Mouse (Mus musculus) neural tube, embryonic 12.5 days (tissue): ENCODE measurements around the gene Patz1. TPM values are rescaled to one million over a fixed set of nuclear protein-coding genes. Genes with fewer than 3 reads are reported as not detected.

Source experiments
- ATAC-seq: fragments of 200-750 bp; cut with Nextera tagmentation; 2 replicates; pipeline ENCODE4 v1.8.0; 2017; ENCODE audit warnings: low read depth, mild to moderate bottlenecking, moderate TSS enrichment, moderate library complexity; ENCODE audit not compliant: low FRiP score
- H3K27ac ChIP-seq: fragments of 300-500 bp; sonication (generic); 2 replicates; pipeline ENCODE4 v1.5.1; 2016
- H3K27me3 ChIP-seq: fragments of 300-500 bp; sonication (generic); replicated peaks from 2 replicates; pipeline ENCODE4 v1.6.1; 2016; ENCODE audit warnings: mild to moderate bottlenecking
- H3K36me3 ChIP-seq: fragments of 300-500 bp; sonication (generic); 2 replicates; pipeline ENCODE4 v1.6.1; 2016; ENCODE audit warnings: mild to moderate bottlenecking
- H3K4me1 ChIP-seq: fragments of 300-500 bp; sonication (generic); 2 replicates; pipeline ENCODE4 v1.6.1; 2016
- H3K4me2 ChIP-seq: fragments of 300-500 bp; sonication (generic); replicated peaks from 2 replicates; pipeline ENCODE4 v1.6.1; 2016; ENCODE audit warnings: mild to moderate bottlenecking
- H3K4me3 ChIP-seq: fragments of 300-500 bp; sonication (generic); 2 replicates; pipeline ENCODE4 v1.5.1; 2016
- H3K9ac ChIP-seq: fragments of 300-500 bp; sonication (generic); 2 replicates; pipeline ENCODE4 v1.6.1; 2016; ENCODE audit warnings: mild to moderate bottlenecking
- H3K9me3 ChIP-seq: fragments of 300-500 bp; sonication (generic); 2 replicates; pipeline ENCODE4 v1.6.1; 2016; ENCODE audit warnings: mild to moderate bottlenecking
- WGBS: fragments of 180-500 bp; shearing (Covaris S2); methylation state at CpG from one replicate; pipeline ENCODE4 v1.1.7; 2016; 5-methylcytosine and 5-hydroxymethylcytosine counted together
- polyA plus RNA-seq: library from polyadenylated mRNA; unstranded; fragments of >200 nt; fragmentation: Nextera tagmentation; extraction: Ambion mirVana; gene quantifications from 2 replicates; pipeline ENCODE4 v1.2.1, GENCODE M21; 2016

The Patz1 gene
- polyA plus RNA-seq, 1 experiment from 2014 or later = 117 TPM

- 92% methylated on average over 2 of the region's 2 CpGs for WGBS
Measured at GRCm38 (mm10) chr11:3294641-3295040, 6.0 kb downstream of the Patz1 start.

GRCm38 (mm10) chr11:3296056-3296455 is 7.4 kb downstream of the Patz1 start:
- no peak for ATAC-seq
- Histone ChIP-seq H3K9ac (no peak overlapping the region), H3K9me3 (no peaks in the 10 kb centered on the region), H3K4me3 (no peak overlapping the region), H3K27me3 (no peaks in the 10 kb centered on the region), H3K4me1 (peaks cover 37% of the 10 kb centered on the region), H3K36me3 (peaks cover 76% of the 10 kb centered on the region), H3K27ac (no peak overlapping the region), H3K4me2 (peak overlapping the region; percentile 93)
- WGBS = 77% methylated on average over 5 of the region's 5 CpGs

More at GRCm38 (mm10) chr11:3294641-3295040, 6.0 kb downstream of the Patz1 start:
- H3K4me1 ChIP-seq = peaks cover 37% of the 10 kb centered on the region
- no peaks in the 10 kb centered on the region for H3K9me3 ChIP-seq
- peaks cover 63% of the 10 kb centered on the region for H3K36me3 ChIP-seq
- peak overlapping the region; percentile 94 for H3K9ac ChIP-seq
- no peak overlapping the region for H3K27ac ChIP-seq
- no peak for ATAC-seq
- peak overlapping the region; percentile 88; the same call in 1 of the 2 replicates for H3K4me3 ChIP-seq
- peak overlapping the region; percentile 93 for H3K4me2 ChIP-seq
- no peaks in the 10 kb centered on the region for H3K27me3 ChIP-seq

- Histone ChIP-seq H3K4me2 (no peak overlapping the region), H3K9ac (no peak overlapping the region)
- WGBS = 90% methylated on average over 10 of the region's 10 CpGs
Measured at GRCm38 (mm10) chr11:3297871-3298812, 9.5 kb downstream of the Patz1 start.

GRCm38 (mm10) chr11:3298813-3299185 is 10.1 kb downstream of the Patz1 start:
- Histone ChIP-seq H3K4me3 (peak overlapping the region; percentile 11; the same call in 1 of the 2 replicates), H3K27me3 (no peaks in the 10 kb centered on the region), H3K36me3 (peaks cover 98% of the 10 kb centered on the region), H3K27ac (no peak overlapping the region), H3K9me3 (no peaks in the 10 kb centered on the region), H3K4me2 (no peak overlapping the region), H3K9ac (no peak overlapping the region), H3K4me1 (peaks cover 28% of the 10 kb centered on the region)
- 93% methylated on average over 14 of the region's 14 CpGs for WGBS
- ATAC-seq = no peak

More at GRCm38 (mm10) chr11:3297871-3298812, 9.5 kb downstream of the Patz1 start:
- Histone ChIP-seq H3K36me3 (peaks cover 97% of the 10 kb centered on the region), H3K4me1 (peaks cover 35% of the 10 kb centered on the region), H3K9me3 (no peaks in the 10 kb centered on the region), H3K27ac (no peak overlapping the region), H3K27me3 (no peaks in the 10 kb centered on the region), H3K4me3 (no peak overlapping the region)
- no peak for ATAC-seq

- H3K9me3 ChIP-seq = no peaks in the 10 kb centered on the region
- peaks cover 95% of the 10 kb centered on the region for H3K36me3 ChIP-seq
- no peaks in the 10 kb centered on the region for H3K27me3 ChIP-seq
- 95% methylated on average over 5 of the region's 5 CpGs for WGBS
- H3K4me1 ChIP-seq = peaks cover 6% of the 10 kb centered on the region
- no peak overlapping the region for H3K4me3 ChIP-seq
- H3K27ac ChIP-seq = no peak overlapping the region
- no peak for ATAC-seq
- H3K9ac ChIP-seq = no peak overlapping the region
- H3K4me2 ChIP-seq = no peak overlapping the region
Measured at GRCm38 (mm10) chr11:3301075-3301474, 12.4 kb downstream of the Patz1 start.

GRCm38 (mm10) chr11:3302385-3302784 is 13.7 kb downstream of the Patz1 start:
- Histone ChIP-seq H3K9ac (no peak overlapping the region), H3K27ac (no peak overlapping the region)
- 95% methylated on average over 4 of the region's 4 CpGs for WGBS

GRCm38 (mm10) chr11:3302792-3303191 is 14.1 kb downstream of the Patz1 start:
- 92% methylated on average over 4 of the region's 4 CpGs for WGBS
- no peak overlapping the region for H3K4me3 ChIP-seq
- peaks cover 95% of the 10 kb centered on the region for H3K36me3 ChIP-seq
- no peak overlapping the region for H3K4me2 ChIP-seq
- no peaks in the 10 kb centered on the region for H3K9me3 ChIP-seq
- H3K4me1 ChIP-seq = no peaks in the 10 kb centered on the region
- ATAC-seq = no peak
- no peak overlapping the region for H3K9ac ChIP-seq
- no peaks in the 10 kb centered on the region for H3K27me3 ChIP-seq
- H3K27ac ChIP-seq = no peak overlapping the region

More at GRCm38 (mm10) chr11:3302385-3302784, 13.7 kb downstream of the Patz1 start:
- Histone ChIP-seq H3K4me2 (no peak overlapping the region), H3K36me3 (peaks cover 95% of the 10 kb centered on the region), H3K4me1 (no peaks in the 10 kb centered on the region), H3K27me3 (no peaks in the 10 kb centered on the region), H3K4me3 (no peak overlapping the region), H3K9me3 (no peaks in the 10 kb centered on the region)
- no peak for ATAC-seq

- Histone ChIP-seq H3K9ac (no peak overlapping the region), H3K4me2 (no peak overlapping the region), H3K36me3 (peaks cover 96% of the 10 kb centered on the region), H3K27me3 (no peaks in the 10 kb centered on the region), H3K27ac (no peak overlapping the region), H3K4me1 (no peaks in the 10 kb centered on the region), H3K9me3 (no peaks in the 10 kb centered on the region), H3K4me3 (no peak overlapping the region)
- 94% methylated on average over 4 of the region's 4 CpGs for WGBS
- no peak for ATAC-seq
Measured at GRCm38 (mm10) chr11:3305821-3306220, 17.1 kb downstream of the Patz1 start.

GRCm38 (mm10) chr11:3307875-3308274 is 19.2 kb downstream of the Patz1 start:
- H3K36me3 ChIP-seq = peaks cover 93% of the 10 kb centered on the region
- WGBS = 94% methylated on average over 3 of the region's 3 CpGs

GRCm38 (mm10) chr11:3309884-3310283 is 21.2 kb downstream of the Patz1 start:
- H3K27ac ChIP-seq = no peak overlapping the region
- WGBS = 92% methylated on average over 4 of the region's 4 CpGs
- no peak for ATAC-seq
- no peaks in the 10 kb centered on the region for H3K27me3 ChIP-seq
- H3K9me3 ChIP-seq = no peaks in the 10 kb centered on the region
- no peak overlapping the region for H3K4me3 ChIP-seq
- H3K9ac ChIP-seq = no peak overlapping the region
- no peak overlapping the region for H3K4me2 ChIP-seq
- H3K4me1 ChIP-seq = no peaks in the 10 kb centered on the region
- H3K36me3 ChIP-seq = peaks cover 76% of the 10 kb centered on the region

More at GRCm38 (mm10) chr11:3307875-3308274, 19.2 kb downstream of the Patz1 start:
- H3K27ac ChIP-seq = no peak overlapping the region
- H3K27me3 ChIP-seq = no peaks in the 10 kb centered on the region
- no peak overlapping the region for H3K4me2 ChIP-seq
- no peak overlapping the region for H3K4me3 ChIP-seq
- H3K9ac ChIP-seq = no peak overlapping the region
- no peaks in the 10 kb centered on the region for H3K4me1 ChIP-seq
- H3K9me3 ChIP-seq = no peaks in the 10 kb centered on the region
- no peak for ATAC-seq

GRCm38 (mm10) chr11:3310789-3311585 is 22.3 kb downstream of the Patz1 start:
- WGBS = 90% methylated on average over 10 of the region's 10 CpGs
- Histone ChIP-seq H3K27ac (no peak overlapping the region), H3K4me3 (no peak overlapping the region), H3K9me3 (no peaks in the 10 kb centered on the region), H3K27me3 (no peaks in the 10 kb centered on the region), H3K9ac (no peak overlapping the region), H3K36me3 (peaks cover 67% of the 10 kb centered on the region), H3K4me2 (no peak overlapping the region), H3K4me1 (no peaks in the 10 kb centered on the region)
- no peak for ATAC-seq
